In genomic region chr5:137631591-137631990, GRCm38 (mm10) we compare ENCODE assay signal across 8 mouse cellular contexts. TPM values are rescaled to one million over a fixed set of nuclear protein-coding genes. Genes with fewer than 3 reads are reported as not detected.
DNase-seq lines count a peak whose midpoint lies in the region; ATAC-seq and TF ChIP-seq lines count a peak whose summit lies in the region.

No protein-coding gene starts in this region.

- WGBS in spleen, adult 2 months, result 5% methylated on average over 4 of the region's 4 CpGs
- 73% methylated on average over 4 of the region's 4 CpGs for WGBS in limb, embryonic 14.5 days
- WGBS in stomach, embryonic 15.5 days, result 50% methylated on average over 4 of the region's 4 CpGs
- 58% methylated on average over 4 of the region's 4 CpGs for WGBS in cerebellum, adult 2 months

- H3K36me3 ChIP-seq in spleen, adult 2 months (ENCODE audit: control insufficient read depth, insufficient read depth, low read length), result peaks cover 22% of the 10 kb centered on the region
- peaks cover 39% of the 10 kb centered on the region for H3K36me3 ChIP-seq in limb, embryonic 14.5 days (ENCODE audit: control insufficient read depth, insufficient read depth, low read length)
- H3K36me3 ChIP-seq in stomach, embryonic 15.5 days, result peaks cover 31% of the 10 kb centered on the region

- no peak for ATAC-seq in limb, embryonic 14.5 days (ENCODE audit: low FRiP score, low read depth)
- ATAC-seq in stomach, embryonic 15.5 days (ENCODE audit: insufficient read depth, low FRiP score, low read depth), result no peak

- no peak overlapping the region for H3K9ac ChIP-seq in limb, embryonic 14.5 days (ENCODE audit: low read depth, low read length, severe bottlenecking)
- H3K9ac ChIP-seq in stomach, embryonic 15.5 days, result no peak overlapping the region

- peak overlapping the region; percentile 89 for H3K4me3 ChIP-seq in gastrocnemius, adult 2 months
- H3K4me3 ChIP-seq in spleen, adult 2 months (ENCODE audit: extremely low read depth, insufficient read depth, insufficient read length), result peak overlapping the region; percentile 41
- no peak overlapping the region for H3K4me3 ChIP-seq in limb, embryonic 14.5 days (replicated peaks; ENCODE audit: low read length)
- peak overlapping the region; percentile 79; the same call in 1 of the 2 replicates for H3K4me3 ChIP-seq in stomach, embryonic 15.5 days (replicated peaks)
- H3K4me3 ChIP-seq in cerebellum, adult 2 months (replicated peaks; ENCODE audit: insufficient read depth, low read depth, low read length), result no peak overlapping the region

- H3K27me3 ChIP-seq in spleen, adult 2 months (ENCODE audit: control insufficient read depth, insufficient read depth, low read length), result no peaks in the 10 kb centered on the region
- no peaks in the 10 kb centered on the region for H3K27me3 ChIP-seq in limb, embryonic 14.5 days (ENCODE audit: control insufficient read depth, insufficient read depth, low read length)
- no peaks in the 10 kb centered on the region for H3K27me3 ChIP-seq in stomach, embryonic 15.5 days (replicated peaks)
- H3K27me3 ChIP-seq in cerebellum, adult 2 months (ENCODE audit: control insufficient read depth, insufficient read depth, low read length), result no peaks in the 10 kb centered on the region

- peak overlapping the region; percentile 95 for H3K27ac ChIP-seq in gastrocnemius, adult 2 months
- H3K27ac ChIP-seq in spleen, adult 2 months (ENCODE audit: insufficient read depth, low read length), result peak overlapping the region; percentile 93
- no peak overlapping the region for H3K27ac ChIP-seq in limb, embryonic 14.5 days (replicated peaks; ENCODE audit: low read depth, low read length)
- H3K27ac ChIP-seq in stomach, embryonic 15.5 days, result peak overlapping the region; percentile 96
- no peak overlapping the region for H3K27ac ChIP-seq in cerebellum, adult 2 months (ENCODE audit: insufficient read depth, low read length)

- peaks cover 11% of the 10 kb centered on the region; the same call in 1 of the 2 replicates for H3K4me1 ChIP-seq in spleen, adult 2 months (ENCODE audit: control insufficient read depth, insufficient read depth, insufficient read length)
- peaks cover 16% of the 10 kb centered on the region for H3K4me1 ChIP-seq in limb, embryonic 14.5 days (ENCODE audit: control insufficient read depth, insufficient read depth, low read length)
- H3K4me1 ChIP-seq in stomach, embryonic 15.5 days, result peaks cover 33% of the 10 kb centered on the region
- peaks cover 18% of the 10 kb centered on the region for H3K4me1 ChIP-seq in cerebellum, adult 2 months (ENCODE audit: control insufficient read depth, insufficient read depth, low read length)

- intact Hi-C loops in gastrocnemius, adult 2 months (cut with DNase I), result no loop called here

- H3K9me3 ChIP-seq in limb, embryonic 14.5 days (ENCODE audit: control insufficient read depth, low read length), result no peaks in the 10 kb centered on the region
- H3K9me3 ChIP-seq in stomach, embryonic 15.5 days, result no peaks in the 10 kb centered on the region

- DNase-seq in gastrocnemius, adult 2 months, result no peak
- DNase-seq in gastrocnemius, postnatal 25 days, result no peak
- peak in 1 of 2 experiments; percentile 37 for DNase-seq in spleen, adult 2 months (ENCODE audit: low read depth in 1 of 2, low spot score in 2 of 2)
- no peak for DNase-seq in spleen, adult 12 weeks (ENCODE audit: low spot score)
- DNase-seq in limb, embryonic 14.5 days (ENCODE audit: low spot score), result no peak
- no peak for DNase-seq in layer of hippocampus, adult 18-20 months (ENCODE audit: low spot score in 2 of 2)
- no peak for DNase-seq in cerebellum, adult 2 months

- H3K4me2 ChIP-seq in limb, embryonic 14.5 days (replicated peaks; ENCODE audit: low read depth, low read length, severe bottlenecking), result peak overlapping the region; percentile 2; the same call in 1 of the 2 replicates
- peak overlapping the region; percentile 87 for H3K4me2 ChIP-seq in stomach, embryonic 15.5 days

- TF ChIP-seq POLR2A in spleen, adult 2 months (IDR thresholded peaks at IDR 0.05; ENCODE audit: low read depth, low read length), result no peak
- no peak for TF ChIP-seq POLR2A in limb, embryonic 14.5 days (IDR thresholded peaks at IDR 0.05; ENCODE audit: borderline replicate concordance, extremely low read depth, insufficient read depth, insufficient read length)
- no peak for TF ChIP-seq POLR2A in cerebellum, adult 2 months (IDR thresholded peaks at IDR 0.05; ENCODE audit: borderline replicate concordance, insufficient read depth, low read length)

- TF ChIP-seq CTCF in gastrocnemius, adult 2 months (IDR thresholded peaks at IDR 0.05), result no peak
- no peak for TF ChIP-seq CTCF in spleen, adult 2 months (IDR thresholded peaks at IDR 0.05; ENCODE audit: extremely low read depth, insufficient read depth, insufficient read length, insufficient replicate concordance)
- no peak for TF ChIP-seq CTCF in cerebellum, adult 2 months (IDR thresholded peaks at IDR 0.05; ENCODE audit: borderline replicate concordance, insufficient read depth, low read depth, low read length)

RNA-seq across cellular contexts. Expression of gene Gm20605, which starts 2.6 kb away (rescaled TPM):
- 1 to 10 TPM; 2.9 to 3.3 TPM for total RNA-seq in gastrocnemius, adult 2 months (2021)
- total RNA-seq in gastrocnemius, postnatal 25 days (2021), result 1 to 10 TPM; 2.9 to 3.9 TPM
- 69.4 and 70.9 TPM in 2 replicates for polyA plus RNA-seq in spleen, adult 2 months (2012; rRNA removed)
- polyA plus RNA-seq in limb, embryonic 14.5 days (2012; rRNA removed), result 16.7 and 16.8 TPM in 2 replicates
- 7.4 and 10.4 TPM in 2 replicates for polyA plus RNA-seq in limb, embryonic 14.5 days (2014; fragmentation: Nextera tagmentation; extraction: Ambion mirVana)
- polyA plus RNA-seq in stomach, embryonic 15.5 days (2015; fragmentation: Nextera tagmentation; extraction: Ambion mirVana), result 6.6 and 9.4 TPM in 2 replicates
- total RNA-seq in layer of hippocampus, adult 18-20 months (2021), result 10 to 100 TPM; 13.5 to 21.4 TPM
- polyA plus RNA-seq in cerebellum, adult 2 months (2012; rRNA removed), result 8.1 and 9.9 TPM in 2 replicates

RNA-seq across cellular contexts. Expression of gene Lrch4, which starts 2.7 kb away (rescaled TPM):
- 10 to 100 TPM; 15.6 to 17.1 TPM for total RNA-seq in gastrocnemius, adult 2 months (2021)
- 10 to 100 TPM; 13.9 to 15.4 TPM for total RNA-seq in gastrocnemius, postnatal 25 days (2021)
- polyA plus RNA-seq in spleen, adult 2 months (2012; rRNA removed), result 249 and 293 TPM in 2 replicates
- 25.0 and 33.5 TPM in 2 replicates for polyA plus RNA-seq in limb, embryonic 14.5 days (2012; rRNA removed)
- polyA plus RNA-seq in limb, embryonic 14.5 days (2014; fragmentation: Nextera tagmentation; extraction: Ambion mirVana), result 36.7 and 37.1 TPM in 2 replicates
- 36.0 and 38.5 TPM in 2 replicates for polyA plus RNA-seq in stomach, embryonic 15.5 days (2015; fragmentation: Nextera tagmentation; extraction: Ambion mirVana)
- total RNA-seq in layer of hippocampus, adult 18-20 months (2021), result 10 to 100 TPM; 18.9 to 24.2 TPM
- polyA plus RNA-seq in cerebellum, adult 2 months (2012; rRNA removed), result 14.4 and 14.8 TPM in 2 replicates

RNA-seq across cellular contexts. Expression of gene Fbxo24, which starts 2.8 kb away (rescaled TPM):
- under 1 TPM; 0.15 to 0.28 TPM for total RNA-seq in gastrocnemius, adult 2 months (2021)
- total RNA-seq in gastrocnemius, postnatal 25 days (2021), result under 1 TPM; 0.16 to 0.18 TPM
- polyA plus RNA-seq in spleen, adult 2 months (2012; rRNA removed), result 0.25 and 0.26 TPM in 2 replicates
- 0.24 and 0.28 TPM in 2 replicates for polyA plus RNA-seq in limb, embryonic 14.5 days (2012; rRNA removed)
- polyA plus RNA-seq in limb, embryonic 14.5 days (2014; fragmentation: Nextera tagmentation; extraction: Ambion mirVana), result 0.12 and 0.15 TPM in 2 replicates
- 0.13 and 0.26 TPM in 2 replicates for polyA plus RNA-seq in stomach, embryonic 15.5 days (2015; fragmentation: Nextera tagmentation; extraction: Ambion mirVana)
- under 1 TPM; 0.20 to 0.47 TPM for total RNA-seq in layer of hippocampus, adult 18-20 months (2021)
- 0.25 and 0.31 TPM in 2 replicates for polyA plus RNA-seq in cerebellum, adult 2 months (2012; rRNA removed)

RNA-seq across cellular contexts. Expression of gene Sap25, which starts 9.5 kb away (rescaled TPM):
- 1 to 10 TPM; 1.6 to 4.2 TPM for total RNA-seq in gastrocnemius, adult 2 months (2021)
- 1 to 10 TPM; 1.8 to 2.7 TPM for total RNA-seq in gastrocnemius, postnatal 25 days (2021)
- 328 and 407 TPM in 2 replicates for polyA plus RNA-seq in spleen, adult 2 months (2012; rRNA removed)
- polyA plus RNA-seq in limb, embryonic 14.5 days (2012; rRNA removed), result 37.1 and 41.7 TPM in 2 replicates
- 5.2 and 6.7 TPM in 2 replicates for polyA plus RNA-seq in limb, embryonic 14.5 days (2014; fragmentation: Nextera tagmentation; extraction: Ambion mirVana)
- polyA plus RNA-seq in stomach, embryonic 15.5 days (2015; fragmentation: Nextera tagmentation; extraction: Ambion mirVana), result 5.8 and 8.9 TPM in 2 replicates
- 1 to 10 TPM; 8.2 to 9.5 TPM for total RNA-seq in layer of hippocampus, adult 18-20 months (2021)
- polyA plus RNA-seq in cerebellum, adult 2 months (2012; rRNA removed), result 17.1 and 19.7 TPM in 2 replicates

RNA-seq across cellular contexts. Expression of gene Irs3, which starts 13.9 kb away (rescaled TPM):
- total RNA-seq in gastrocnemius, adult 2 months (2021), result under 1 TPM; 0.26 to 0.78 TPM
- 1 to 10 TPM in 1 of 2 experiments, under 1 TPM in 1; 0.36 to 1.5 TPM for total RNA-seq in gastrocnemius, postnatal 25 days (2021)
- polyA plus RNA-seq in spleen, adult 2 months (2012; rRNA removed), result 0.79 and 1.0 TPM in 2 replicates
- polyA plus RNA-seq in limb, embryonic 14.5 days (2012; rRNA removed), result 0.30 and 0.60 TPM in 2 replicates
- 0.15 and 0.29 TPM in 2 replicates for polyA plus RNA-seq in limb, embryonic 14.5 days (2014; fragmentation: Nextera tagmentation; extraction: Ambion mirVana)
- polyA plus RNA-seq in stomach, embryonic 15.5 days (2015; fragmentation: Nextera tagmentation; extraction: Ambion mirVana), result 0.06 and 0.09 TPM in 2 replicates
- total RNA-seq in layer of hippocampus, adult 18-20 months (2021), result under 1 TPM; 0.30 to 0.53 TPM
- 0.17 and 0.18 TPM in 2 replicates for polyA plus RNA-seq in cerebellum, adult 2 months (2012; rRNA removed)

Comparison
In these comparisons a context has a peak if more than half of its experiments do, and no peak if none do; other contexts are left out.
1. H3K27ac ChIP-seq: peak in gastrocnemius, adult 2 months (single experiment), spleen, adult 2 months (single experiment) and stomach, embryonic 15.5 days (single experiment); none in limb, embryonic 14.5 days (single experiment) and cerebellum, adult 2 months (single experiment).
2. H3K4me3 ChIP-seq: peak in gastrocnemius, adult 2 months (single experiment), spleen, adult 2 months (single experiment) and stomach, embryonic 15.5 days (single experiment); none in limb, embryonic 14.5 days (single experiment) and cerebellum, adult 2 months (single experiment).